Mouse (Mus musculus): ENCODE results near the gene Med29. TPM values are rescaled to one million over a fixed set of nuclear protein-coding genes. Genes with fewer than 3 reads are reported as not detected.
A peak's percentile ranks its signal among the peaks of the same experiment; 100 is the strongest.

Gene Med29
- polyA plus RNA-seq, 1 experiment: 46.5 TPM

DNA sequence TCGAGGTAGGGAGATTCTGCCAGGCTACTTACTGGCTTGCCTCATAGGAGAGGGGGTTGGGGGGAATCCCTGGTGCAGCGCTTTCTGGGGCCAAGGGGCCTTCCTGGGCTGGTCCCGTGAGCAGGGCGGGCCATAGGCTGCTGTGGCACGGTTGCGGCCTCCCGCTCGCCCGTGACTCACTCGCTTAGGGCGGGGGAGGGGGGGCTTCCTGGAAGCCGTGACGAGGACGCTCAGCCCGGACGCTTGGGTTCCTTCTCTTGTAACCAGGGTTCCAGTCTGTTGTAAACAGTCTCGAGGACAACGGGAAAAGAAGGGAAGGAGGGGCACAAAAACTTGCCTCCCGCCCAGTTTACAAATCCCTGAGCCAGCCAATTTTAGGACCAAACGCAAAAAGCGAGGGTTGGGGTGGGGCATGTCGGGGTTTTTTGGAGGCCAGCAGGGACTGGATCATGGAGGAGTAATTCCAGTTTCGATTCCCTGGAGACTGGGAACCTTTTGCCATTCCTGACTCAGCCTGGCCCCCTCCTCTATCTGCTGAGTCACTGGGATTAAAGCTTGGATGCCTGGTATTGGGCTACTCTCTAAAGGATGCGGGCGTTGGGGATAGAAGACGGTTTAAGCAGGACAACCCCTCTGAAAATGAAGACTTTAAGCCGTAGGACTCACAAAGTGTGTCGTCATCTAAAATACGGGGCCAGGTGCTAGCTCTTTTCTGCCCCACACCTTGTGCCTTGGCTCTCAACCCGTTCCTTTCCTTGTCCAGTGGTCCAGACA is 11.3 kb downstream of the Med29 start:
- DNase-seq (ENCODE audit: low read depth): peak; percentile 46
- no peak for TF ChIP-seq POLR2A (IDR thresholded peaks at IDR 0.05; ENCODE audit: borderline replicate concordance, extremely low read depth, insufficient read depth, insufficient read length, poor library complexity, severe bottlenecking)
- TF ChIP-seq CTCF (IDR thresholded peaks at IDR 0.05; ENCODE audit: borderline replicate concordance, extremely low read depth, insufficient read depth, insufficient read length): no peak

DNA sequence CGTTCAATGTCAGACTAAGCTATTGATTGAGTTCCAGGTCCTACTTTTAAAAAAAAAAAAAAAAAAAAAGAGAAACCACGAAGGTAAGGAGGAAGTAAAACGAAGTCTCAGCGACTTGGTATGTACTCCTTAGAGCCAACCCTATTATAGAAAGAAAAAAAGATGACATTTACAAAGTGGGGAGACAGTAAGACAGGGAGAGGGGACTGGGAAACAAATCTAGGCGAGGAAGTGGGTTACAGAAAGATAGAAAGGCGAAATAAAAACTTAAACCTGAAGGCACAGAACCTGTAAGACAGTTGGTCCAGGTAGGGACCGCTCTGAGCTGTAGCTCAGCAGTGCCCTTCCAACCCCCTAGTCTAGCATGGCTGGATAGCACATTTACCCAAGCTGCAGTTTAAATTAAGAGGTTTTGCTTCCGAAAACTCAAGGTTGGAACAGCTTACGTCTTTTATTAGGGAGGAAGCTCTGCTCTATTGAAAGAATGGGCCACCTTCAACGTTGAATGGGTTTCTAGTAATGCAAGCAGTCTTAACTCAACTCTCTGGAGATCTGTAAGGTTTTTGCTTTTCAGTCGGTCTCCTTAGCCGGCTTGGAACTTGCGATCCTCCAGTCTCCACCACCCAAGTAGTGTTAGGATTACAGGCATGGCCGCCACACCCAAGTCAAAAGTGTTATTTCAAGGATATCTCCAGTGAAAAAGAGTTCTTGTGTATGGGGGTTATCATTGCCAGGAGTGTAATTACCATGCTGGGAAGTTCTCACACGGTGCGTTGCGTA is 12.1 kb downstream of the Med29 start, which contains the start of gene Zfp36:
Zfp36 (minus strand) TSS at position 17 of the 780 bp plus-strand sequence.
- no peak for DNase-seq (ENCODE audit: low read depth)
- TF ChIP-seq CTCF (IDR thresholded peaks at IDR 0.05; ENCODE audit: borderline replicate concordance, extremely low read depth, insufficient read depth, insufficient read length): no peak
- no peak for TF ChIP-seq POLR2A (IDR thresholded peaks at IDR 0.05; ENCODE audit: borderline replicate concordance, extremely low read depth, insufficient read depth, insufficient read length, poor library complexity, severe bottlenecking)

DNA sequence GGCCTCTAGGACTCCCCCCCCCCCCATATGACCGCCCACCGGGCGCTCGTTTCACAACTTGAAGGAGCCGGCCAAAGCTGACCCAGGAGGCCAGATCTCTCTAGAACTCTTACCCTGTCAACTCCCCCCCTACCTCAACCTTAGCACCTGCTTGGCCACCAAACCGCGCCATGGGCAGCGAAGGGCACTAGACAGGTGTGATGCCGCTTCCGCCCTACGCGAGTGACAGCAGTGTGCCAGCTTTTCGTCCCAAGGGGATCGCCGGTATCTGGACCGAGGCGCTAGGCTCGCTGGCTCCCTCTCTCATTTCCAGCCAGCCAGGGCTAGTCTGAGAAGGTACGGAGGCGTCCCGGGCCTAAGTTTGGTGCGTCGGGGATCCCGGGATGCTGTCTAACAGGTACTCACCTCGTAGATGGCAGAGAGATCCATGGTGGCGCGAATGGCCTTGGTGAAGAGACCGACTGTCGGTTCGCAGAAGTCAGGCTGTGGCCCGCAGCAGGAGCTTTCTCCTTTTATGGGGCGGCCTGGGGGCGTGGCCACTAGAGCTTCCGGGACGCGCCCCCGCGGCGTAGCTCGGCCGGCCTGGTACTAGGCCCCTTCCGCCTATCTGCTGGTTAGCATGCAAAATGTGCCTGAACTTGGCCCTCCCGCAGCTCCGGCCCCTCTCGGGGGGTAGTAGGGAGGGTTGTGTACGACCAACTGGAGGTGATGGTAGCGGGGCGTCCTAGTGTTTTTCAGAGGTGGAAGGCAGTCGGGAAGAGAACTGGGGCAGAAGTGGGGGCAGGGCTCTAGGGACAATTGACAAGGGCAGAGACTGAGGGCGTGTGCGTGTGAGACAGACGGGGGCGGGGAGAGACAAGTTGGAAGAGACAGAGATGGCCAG is 13.5 kb downstream of the Med29 start:
- TF ChIP-seq CTCF (IDR thresholded peaks at IDR 0.05; ENCODE audit: borderline replicate concordance, extremely low read depth, insufficient read depth, insufficient read length) (no peak), POLR2A (IDR thresholded peaks at IDR 0.05; ENCODE audit: borderline replicate concordance, extremely low read depth, insufficient read depth, insufficient read length, poor library complexity, severe bottlenecking) (peak; percentile 57; the same call in 1 of the 2 replicates)
- DNase-seq (ENCODE audit: low read depth): peak; percentile 90

- TF ChIP-seq CTCF (IDR thresholded peaks at IDR 0.05; ENCODE audit: borderline replicate concordance, extremely low read depth, insufficient read depth, insufficient read length) (no peak), POLR2A (IDR thresholded peaks at IDR 0.05; ENCODE audit: borderline replicate concordance, extremely low read depth, insufficient read depth, insufficient read length, poor library complexity, severe bottlenecking) (no peak)
Measured at GRCm38 (mm10) chr7:28378066-28378690, 14.3 kb downstream of the Med29 start.

GRCm38 (mm10) chr7:28377190-28378065 is 15.1 kb downstream of the Med29 start:
- DNase-seq (ENCODE audit: low read depth): no peak
- TF ChIP-seq CTCF (IDR thresholded peaks at IDR 0.05; ENCODE audit: borderline replicate concordance, extremely low read depth, insufficient read depth, insufficient read length) (no peak), POLR2A (IDR thresholded peaks at IDR 0.05; ENCODE audit: borderline replicate concordance, extremely low read depth, insufficient read depth, insufficient read length, poor library complexity, severe bottlenecking) (no peak)

More at GRCm38 (mm10) chr7:28378066-28378690, 14.3 kb downstream of the Med29 start:
- DNase-seq (ENCODE audit: low read depth): no peak

- TF ChIP-seq CTCF (IDR thresholded peaks at IDR 0.05; ENCODE audit: borderline replicate concordance, extremely low read depth, insufficient read depth, insufficient read length) (no peak), POLR2A (IDR thresholded peaks at IDR 0.05; ENCODE audit: borderline replicate concordance, extremely low read depth, insufficient read depth, insufficient read length, poor library complexity, severe bottlenecking) (no peak)
- DNase-seq (ENCODE audit: low read depth): peak; percentile 53
Measured at GRCm38 (mm10) chr7:28376011-28376771, 16.3 kb downstream of the Med29 start.

GRCm38 (mm10) chr7:28375176-28375921 is 17.2 kb downstream of the Med29 start:
- DNase-seq (ENCODE audit: low read depth): peak; percentile 96
- TF ChIP-seq CTCF (IDR thresholded peaks at IDR 0.05; ENCODE audit: borderline replicate concordance, extremely low read depth, insufficient read depth, insufficient read length) (no peak), POLR2A (IDR thresholded peaks at IDR 0.05; ENCODE audit: borderline replicate concordance, extremely low read depth, insufficient read depth, insufficient read length, poor library complexity, severe bottlenecking) (peak; percentile 79)

DNA sequence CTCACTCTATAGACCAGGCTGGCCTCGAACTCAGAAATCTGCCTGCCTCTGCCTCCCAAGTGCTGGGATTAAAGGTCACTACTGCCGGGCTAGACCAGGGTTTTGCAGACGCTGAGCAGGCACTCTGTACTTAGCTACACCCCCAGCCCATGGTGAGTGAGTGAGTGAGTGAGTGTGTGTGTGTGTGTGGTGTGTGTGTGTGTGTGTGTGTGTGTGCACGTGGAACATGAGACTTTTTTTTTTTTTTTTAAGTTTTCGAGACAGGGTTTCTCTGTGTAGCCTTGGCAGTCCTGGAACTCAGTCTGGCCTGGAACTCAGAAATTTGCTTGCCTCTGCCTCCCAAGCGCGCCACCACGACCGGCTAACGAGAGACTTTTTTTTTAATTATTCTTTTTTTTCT is 17.9 kb downstream of the Med29 start:
- no peak for TF ChIP-seq POLR2A (IDR thresholded peaks at IDR 0.05; ENCODE audit: borderline replicate concordance, extremely low read depth, insufficient read depth, insufficient read length, poor library complexity, severe bottlenecking)
- no peak for TF ChIP-seq CTCF (IDR thresholded peaks at IDR 0.05; ENCODE audit: borderline replicate concordance, extremely low read depth, insufficient read depth, insufficient read length)
- no peak for DNase-seq (ENCODE audit: low read depth)

Data from brain, embryonic 14.5 days (tissue).